Mouse (Mus musculus) right cerebral cortex, postnatal 25 days (tissue): ENCODE measurements at regions not wholly inside any gene's neighbourhood (a gene's known extent, or its start where the extent isn't known, plus 50 kb on each side); places are given as distances from the start of the nearest gene placed in this dataset.

Experiments
- DNase-seq: peaks from one replicate; pipeline ENCODE4 v3.0.0; 2022

GRCm38 (mm10) chr3:150493433-150494045 is 944.1 kb upstream of the Adgrl4 start:
- no peak for DNase-seq

- no peak for DNase-seq
Observed at GRCm38 (mm10) chr3:150530966-150531365, 906.7 kb upstream of the Adgrl4 start.

- no peak for DNase-seq
Observed at GRCm38 (mm10) chr3:150543118-150543517, 894.6 kb upstream of the Adgrl4 start.

- no peak for DNase-seq
Observed at GRCm38 (mm10) chr3:150588474-150588873, 849.2 kb upstream of the Adgrl4 start.

GRCm38 (mm10) chr3:150590978-150591377 is 846.7 kb upstream of the Adgrl4 start:
- no peak for DNase-seq

- DNase-seq: no peak
Observed at GRCm38 (mm10) chr3:150603400-150604095, 834.1 kb upstream of the Adgrl4 start.

- DNase-seq: peak; percentile 59
Observed at GRCm38 (mm10) chr3:150610681-150611101, 827.0 kb upstream of the Adgrl4 start.

GRCm38 (mm10) chr3:150637544-150637943 is 800.1 kb upstream of the Adgrl4 start:
- no peak for DNase-seq

- no peak for DNase-seq
Observed at GRCm38 (mm10) chr3:150640004-150640676, 797.5 kb upstream of the Adgrl4 start.

GRCm38 (mm10) chr3:150648040-150648439 is 789.6 kb upstream of the Adgrl4 start:
- DNase-seq: no peak

- DNase-seq: no peak
Observed at GRCm38 (mm10) chr3:150649783-150650565, 787.7 kb upstream of the Adgrl4 start.

GRCm38 (mm10) chr3:150695751-150696150 is 741.9 kb upstream of the Adgrl4 start:
- DNase-seq: no peak

- no peak for DNase-seq
Observed at GRCm38 (mm10) chr3:150699990-150700389, 737.7 kb upstream of the Adgrl4 start.
